Mouse (Mus musculus) CH12.LX (cell line): ENCODE results near the gene Ccdc58. TPM values are rescaled to one million over a fixed set of nuclear protein-coding genes. Genes with fewer than 3 reads are reported as not detected.

ENCODE experiments used
- DNase-seq: peaks from one replicate; pipeline ENCODE4 v3.0.0-alpha.2; 2013; ENCODE audit errors: extremely low read depth
- H3K27ac ChIP-seq: 2 replicates; pipeline ENCODE4 v1.5.1; 2012; ENCODE audit warnings: low read depth, mild to moderate bottlenecking, control low read depth, moderate library complexity; ENCODE audit not compliant: insufficient read depth
- H3K27me3 ChIP-seq: replicated peaks from 2 replicates; pipeline ENCODE3; 2012; ENCODE audit warnings: inconsistent platforms
- H3K36me3 ChIP-seq, 2 experiments: replicated peaks in 1 of 2; 2 replicates each; pipeline versions ENCODE3 to v1.6.1; 2012; ENCODE audit warnings: inconsistent platforms in 1 of 2, low read length in 1 of 2, mild to moderate bottlenecking in 1 of 2, mixed read lengths in 1 of 2, moderate library complexity in 1 of 2; ENCODE audit not compliant: control insufficient read depth in 1 of 2, insufficient read depth in 1 of 2
- H3K4me1 ChIP-seq, 2 experiments: 2 replicates each; pipeline ENCODE4 v1.6.1; 2012; ENCODE audit warnings: inconsistent platforms in 1 of 2, moderate library complexity in 1 of 2; ENCODE audit not compliant: insufficient read depth in 2 of 2, control insufficient read depth in 1 of 2
- H3K4me2 ChIP-seq: 2 replicates; pipeline ENCODE4 v1.6.1; 2012; ENCODE audit warnings: low read depth, mild to moderate bottlenecking, control low read depth; ENCODE audit not compliant: poor library complexity, insufficient read depth, severe bottlenecking
- H3K4me3 ChIP-seq, 3 experiments: fragments of 150-350 bp in 1 of 3; sonication (generic) in 1 of 3; replicated peaks in 1 of 3; 2 replicates each; pipeline versions ENCODE3 to v1.5.1; 2011 to 2012; ENCODE audit warnings: low read depth in 2 of 3, low read length in 2 of 3, mild to moderate bottlenecking in 2 of 3, moderate library complexity in 2 of 3, control low read depth in 1 of 3, improper control_type of control experiment in 1 of 3, inconsistent platforms in 1 of 3, mixed read lengths in 1 of 3; ENCODE audit not compliant: poor library complexity in 1 of 3
- H3K79me2 ChIP-seq: replicated peaks from 2 replicates; pipeline ENCODE4 v1.6.1; 2012; ENCODE audit warnings: mild to moderate bottlenecking, moderate library complexity; ENCODE audit not compliant: control insufficient read depth, poor library complexity, insufficient read depth, severe bottlenecking; ENCODE audit errors: extremely low read depth
- H3K9ac ChIP-seq: 2 replicates; pipeline ENCODE4 v1.6.1; 2012; ENCODE audit warnings: low read depth, mild to moderate bottlenecking, control low read depth, moderate library complexity; ENCODE audit not compliant: insufficient read depth
- H3K9me3 ChIP-seq: replicated peaks from 2 replicates; pipeline ENCODE3; 2012; ENCODE audit warnings: low read length, inconsistent platforms, mixed read lengths
- BHLHE40 ChIP-seq: IDR thresholded peaks from 2 replicates; pipeline ENCODE4 v1.6.1; 2011; ENCODE audit warnings: mild to moderate bottlenecking, low read depth, low read length, improper control_type of control experiment
- CHD1 ChIP-seq: IDR thresholded peaks from 2 replicates; pipeline ENCODE4 v1.6.1; 2012; ENCODE audit warnings: low read depth, low read length, improper control_type of control experiment, inconsistent platforms
- CTCF ChIP-seq, 2 experiments: IDR thresholded peaks in 1 of 2; conservative IDR thresholded peaks in 1 of 2; 2 replicates each; pipeline ENCODE4 v1.5.1; 2011 to 2012; ENCODE audit warnings: low read depth in 2 of 2, low read length in 2 of 2, improper control_type of control experiment in 1 of 2, inconsistent platforms in 1 of 2, mild to moderate bottlenecking in 1 of 2, moderate library complexity in 1 of 2
- ELF1 ChIP-seq: IDR thresholded peaks from 2 replicates; pipeline ENCODE4 v1.6.1; 2014; ENCODE audit warnings: low read depth, mild to moderate bottlenecking, inconsistent platforms, low read length, improper control_type of control experiment
- EP300 ChIP-seq: IDR thresholded peaks from 2 replicates; pipeline ENCODE4 v1.6.1; 2011; ENCODE audit warnings: low read length, improper control_type of control experiment
- JUND ChIP-seq: conservative IDR thresholded peaks from 2 replicates; pipeline ENCODE4 v1.6.1; 2011; ENCODE audit warnings: low read depth, low read length, improper control_type of control experiment
- KAT2A ChIP-seq: IDR thresholded peaks from 2 replicates; pipeline ENCODE4 v1.6.1; 2012; ENCODE audit warnings: low read length, improper control_type of control experiment, inconsistent platforms; ENCODE audit not compliant: insufficient replicate concordance
- MAFK ChIP-seq: IDR thresholded peaks from 2 replicates; pipeline ENCODE4 v1.6.1; 2011; ENCODE audit warnings: low read length, improper control_type of control experiment; ENCODE audit not compliant: insufficient replicate concordance
- MAX ChIP-seq: IDR thresholded peaks from 2 replicates; pipeline ENCODE4 v1.6.1; 2011; ENCODE audit warnings: low read length, improper control_type of control experiment
- MEF2A ChIP-seq: IDR thresholded peaks from 2 replicates; pipeline ENCODE4 v1.6.1; 2014; ENCODE audit warnings: low read depth, mild to moderate bottlenecking, inconsistent platforms, low read length, improper control_type of control experiment, borderline replicate concordance
- MYC ChIP-seq: IDR thresholded peaks from 2 replicates; pipeline ENCODE4 v1.6.1; 2011; ENCODE audit warnings: low read depth, mild to moderate bottlenecking, improper control_type of control experiment, low read length
- PAX5 ChIP-seq: IDR thresholded peaks from 2 replicates; pipeline ENCODE4 v1.6.1; 2012; ENCODE audit warnings: low read length, inconsistent platforms, mixed read lengths
- POLR2AphosphoS2 ChIP-seq: IDR thresholded peaks from 2 replicates; pipeline ENCODE4 v1.6.1; 2011; ENCODE audit warnings: low read depth, low read length, improper control_type of control experiment
- RAD21 ChIP-seq: IDR thresholded peaks from 2 replicates; pipeline ENCODE4 v1.6.1; 2011; ENCODE audit warnings: low read depth, mild to moderate bottlenecking, low read length, improper control_type of control experiment, moderate library complexity
- RCOR1 ChIP-seq: conservative IDR thresholded peaks from 2 replicates; pipeline ENCODE4 v1.6.1; 2012; ENCODE audit warnings: low read depth, mild to moderate bottlenecking, inconsistent platforms, low read length, improper control_type of control experiment
- SMC3 ChIP-seq: IDR thresholded peaks from 2 replicates; pipeline ENCODE4 v1.6.1; 2011; ENCODE audit warnings: low read depth, low read length, improper control_type of control experiment
- UBTF ChIP-seq: IDR thresholded peaks from 2 replicates; pipeline ENCODE4 v1.6.1; 2012; ENCODE audit warnings: low read depth, mild to moderate bottlenecking, inconsistent platforms, low read length, improper control_type of control experiment, moderate library complexity
- ZKSCAN1 ChIP-seq: IDR thresholded peaks from 2 replicates; pipeline ENCODE4 v1.6.1; 2012; ENCODE audit warnings: low read depth, inconsistent platforms, low read length, improper control_type of control experiment, borderline replicate concordance
- ZMIZ1 ChIP-seq: IDR thresholded peaks from 2 replicates; pipeline ENCODE4 v1.6.1; 2012; ENCODE audit warnings: low read depth, mild to moderate bottlenecking, inconsistent platforms, low read length, improper control_type of control experiment
- ZNF384 ChIP-seq: IDR thresholded peaks from 2 replicates; pipeline ENCODE4 v1.6.1; 2012; ENCODE audit warnings: low read depth, low read length, improper control_type of control experiment, inconsistent platforms
- dilution Hi-C: fragments of 300-500 bp; cut with MboI; formaldehyde crosslinking; loops from 2 replicates; pipeline ENCODE4 v1.14.3; 2020; ENCODE audit warnings: low sequenced_read_pairs; ENCODE audit not compliant: extremely low pct_unique_long_range_greater_than_20kb, extremely low pct_ligation_motif_present
- in situ Hi-C: fragments of 300-500 bp; cut with MboI; formaldehyde crosslinking; loops from 3 replicates; pipeline ENCODE4 v1.14.3; 2019; ENCODE audit warnings: low sequenced_read_pairs, low pct_ligation_motif_present, low pct_unique_long_range_greater_than_20kb, mixed read lengths
- polyA plus RNA-seq: library from polyadenylated mRNA; unstranded; fragments of >175 nt; gene quantifications from 2 replicates; pipeline ENCODE4 v1.2.1, GENCODE M21; 2012; ENCODE audit warnings: low read depth; ENCODE audit not compliant: insufficient read length
- total RNA-seq, 2 experiments: library from RNA; depleted of rRNA; stranded (reverse); fragments of 300-350 nt in 1 of 2; fragments of >200 nt in 1 of 2; gene quantifications; 2 replicates each; pipeline ENCODE4 v1.2.3; 2012 to 2014

The Ccdc58 gene
- total and polyA plus RNA-seq, 3 experiments: 188 to 545 (median 280) TPM

DNA sequence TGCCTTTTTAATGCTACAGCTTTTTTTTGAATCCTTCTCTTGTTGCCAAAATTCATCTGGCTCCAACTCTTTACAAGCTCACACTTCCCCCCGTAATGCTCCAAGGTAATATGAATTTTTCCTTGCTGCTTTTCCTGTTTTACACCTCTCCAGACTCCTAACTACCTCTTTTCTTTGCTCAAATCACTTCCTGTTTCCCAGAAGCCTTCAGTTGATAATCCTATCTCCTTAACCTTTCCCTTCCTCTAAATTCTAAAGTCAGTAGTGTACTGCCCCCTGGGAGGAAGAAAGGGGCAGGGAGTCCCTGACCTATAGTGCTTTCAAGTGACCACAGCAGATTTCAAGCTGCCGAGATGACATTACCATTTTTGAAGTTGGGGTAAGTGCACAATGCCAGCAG is 3.8 kb upstream of the Ccdc58 start:
- in situ Hi-C loops: no loop called here
- dilution Hi-C loops: no loop called here
- Histone ChIP-seq H3K4me1 (peaks cover 9 to 30% of the 10 kb centered on the region in 2 experiments), H3K4me2 (no peak overlapping the region), H3K36me3 (peaks cover 0 to 52% of the 10 kb centered on the region in 2 experiments), H3K27ac (no peak overlapping the region), H3K9ac (no peak overlapping the region), H3K79me2 (peaks cover 19% of the 10 kb centered on the region), H3K9me3 (no peaks in the 10 kb centered on the region), H3K27me3 (no peaks in the 10 kb centered on the region), H3K4me3 (no peak overlapping the region)
- no peak for DNase-seq
- TF ChIP-seq RCOR1 (0 out of 2 replicates have a peak, but pooled peaks have one; percentile 49), ELF1 (0 out of 2 replicates have a peak, but pooled peaks have one; percentile 34), KAT2A (no peak)

DNA sequence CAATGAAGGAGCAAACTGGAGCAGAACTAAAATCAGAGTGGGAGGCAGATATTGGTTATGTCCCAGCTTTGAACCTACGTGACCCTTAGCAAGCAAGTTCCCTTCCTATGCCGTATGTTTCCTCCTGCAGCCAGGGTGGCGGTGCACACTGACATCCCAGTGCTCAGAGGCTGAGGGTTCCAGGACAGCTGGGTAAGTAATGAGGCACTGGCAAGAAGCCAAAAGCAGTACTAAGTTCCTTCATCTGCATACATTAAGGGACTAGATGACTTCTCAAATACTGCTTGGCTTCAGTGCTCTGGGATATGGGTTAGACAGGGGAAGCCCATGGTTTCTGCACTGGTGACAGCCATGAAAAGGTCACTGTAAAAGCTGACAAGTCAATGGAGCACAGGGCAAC is 3.1 kb upstream of the Ccdc58 start:
- TF ChIP-seq ZKSCAN1 (no peak), MYC (no peak), ZMIZ1 (no peak), PAX5 (no peak), EP300 (no peak), POLR2AphosphoS2 (no peak)
- in situ Hi-C loops (no loop called here), dilution Hi-C loops (no loop called here)
- Histone ChIP-seq H3K27ac (no peak overlapping the region), H3K27me3 (no peaks in the 10 kb centered on the region), H3K9ac (no peak overlapping the region), H3K36me3 (peaks cover 0 to 46% of the 10 kb centered on the region in 2 experiments), H3K79me2 (peaks cover 22% of the 10 kb centered on the region), H3K4me1 (peaks cover 9 to 37% of the 10 kb centered on the region in 2 experiments), H3K4me3 (no peak overlapping the region), H3K4me2 (no peak overlapping the region), H3K9me3 (no peaks in the 10 kb centered on the region)
- peak; percentile 24 for DNase-seq

GRCm38 (mm10) chr16:36069819-36070575 is 1.5 kb upstream of the Ccdc58 start:
- peak overlapping the region; percentile 97; the same call in 1 of the 2 replicates for H3K9ac ChIP-seq
- no peak overlapping the region for H3K27ac ChIP-seq
- dilution Hi-C loops: no loop called here
- DNase-seq: peak; percentile 28
- H3K79me2 ChIP-seq: peaks cover 31% of the 10 kb centered on the region
- no peaks in the 10 kb centered on the region for H3K27me3 ChIP-seq
- no peaks in the 10 kb centered on the region for H3K9me3 ChIP-seq
- H3K4me2 ChIP-seq: peak overlapping the region; percentile 94
- no peak for TF ChIP-seq UBTF
- 0 out of 2 replicates have a peak, but pooled peaks have one; percentile 9 for TF ChIP-seq BHLHE40
- no peak for TF ChIP-seq CHD1
- 0 out of 2 replicates have a peak, but pooled peaks have one; percentile 16 for TF ChIP-seq KAT2A
- no peak; the same call in 1 of the 2 replicates for TF ChIP-seq RAD21
- no peak for TF ChIP-seq MEF2A
- TF ChIP-seq MAX: no peak
- TF ChIP-seq CTCF (conservative IDR thresholded peaks at IDR 0.05 in 1 of 2, IDR thresholded peaks at IDR 0.05 in 1 of 2; ENCODE audit: low read depth in 2 of 2, low read length in 2 of 2): peak in 1 of 2 experiments; percentile 39; a peak in 2 of 4 replicates
- TF ChIP-seq EP300: peak; percentile 25; the same call in 1 of the 2 replicates
- TF ChIP-seq MAFK: peak; percentile 11; the same call in 1 of the 2 replicates
- peak; percentile 21 for TF ChIP-seq SMC3
- TF ChIP-seq RCOR1: no peak
- TF ChIP-seq ZKSCAN1: no peak
- TF ChIP-seq JUND: no peak
- TF ChIP-seq ZNF384: no peak
- TF ChIP-seq, all 38 proteins: peak for 6
- in situ Hi-C loops: no loop called here
- H3K4me1 ChIP-seq: peaks cover 13 to 52% of the 10 kb centered on the region in 2 experiments
- H3K4me3 ChIP-seq: peak overlapping the region in 2 of 3 experiments; percentile 84 to 98
- H3K36me3 ChIP-seq: peaks cover 0 to 47% of the 10 kb centered on the region in 2 experiments
